Mouse (Mus musculus): ENCODE data around the gene Ptpre.
"Not testable (repeated sequence)": the region's sequence is repeated elsewhere in the genome, so short reads cannot be mapped to it uniquely, and the experiment has no call there.

The Ptpre gene

DNA sequence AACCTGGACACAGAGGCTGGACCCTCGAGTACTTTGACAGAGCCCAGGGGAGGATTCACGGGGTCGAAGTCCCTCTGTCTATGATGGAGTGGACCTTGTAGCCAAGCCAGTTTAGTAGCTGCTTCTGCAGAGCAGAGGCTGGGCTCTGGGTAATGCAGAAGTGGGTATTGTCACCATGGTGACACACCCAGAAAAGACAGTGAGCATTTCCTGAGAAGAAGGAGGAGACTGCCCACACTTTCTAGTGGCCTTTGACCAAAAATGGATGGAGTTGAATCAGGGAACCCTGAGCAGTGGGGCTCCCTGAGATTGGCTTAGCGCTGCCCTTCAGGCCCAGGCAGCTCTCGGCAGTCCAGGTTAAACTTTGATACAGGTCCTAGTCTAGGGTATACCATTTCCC, 112.8 kb downstream of the Ptpre start:
- DNase-seq: no peak

GRCm38 (mm10) chr7:135651831-135652511, 114.7 kb downstream of the Ptpre start:
- peak; percentile 44 for DNase-seq

DNA sequence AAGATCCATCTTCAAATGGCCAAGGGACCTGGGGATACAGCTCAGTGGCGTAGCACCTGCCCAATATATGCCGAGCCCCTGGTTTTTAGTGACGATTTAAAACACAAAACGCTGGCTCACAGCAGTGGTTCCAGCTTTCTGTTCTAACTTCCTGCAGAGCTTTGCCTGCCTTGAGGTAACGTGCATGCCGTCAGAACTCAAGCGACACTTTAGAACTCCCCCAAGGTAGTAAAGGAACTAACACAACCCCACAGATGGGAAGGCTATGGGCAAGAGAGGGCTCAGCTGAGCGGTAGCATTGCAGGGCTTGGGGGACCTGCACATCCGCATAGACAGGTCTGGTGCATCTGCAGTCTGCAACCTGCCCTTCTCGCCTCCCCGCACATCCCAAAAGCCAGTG, 115.5 kb downstream of the Ptpre start:
- DNase-seq: no peak

DNA sequence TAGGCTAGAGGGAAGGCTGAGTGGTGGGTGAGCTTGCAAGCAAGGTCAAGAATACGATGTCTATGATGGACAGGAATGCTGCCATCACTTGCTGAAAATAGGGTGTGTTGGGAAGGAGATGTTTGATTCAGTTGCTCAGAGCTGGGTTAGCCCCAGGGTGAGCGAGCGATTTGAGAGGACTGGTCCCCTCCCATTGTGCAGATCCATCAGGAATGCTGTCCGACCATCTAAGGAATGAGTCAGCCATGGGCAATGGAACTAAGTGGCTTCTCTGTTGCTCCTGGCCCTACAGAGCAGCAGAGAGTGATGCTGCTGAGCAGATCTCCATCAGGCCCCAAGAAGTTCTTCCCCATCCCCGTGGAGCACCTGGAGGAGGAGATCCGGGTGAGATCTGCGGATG, 116.3 kb downstream of the Ptpre start:
- DNase-seq: no peak

DNA sequence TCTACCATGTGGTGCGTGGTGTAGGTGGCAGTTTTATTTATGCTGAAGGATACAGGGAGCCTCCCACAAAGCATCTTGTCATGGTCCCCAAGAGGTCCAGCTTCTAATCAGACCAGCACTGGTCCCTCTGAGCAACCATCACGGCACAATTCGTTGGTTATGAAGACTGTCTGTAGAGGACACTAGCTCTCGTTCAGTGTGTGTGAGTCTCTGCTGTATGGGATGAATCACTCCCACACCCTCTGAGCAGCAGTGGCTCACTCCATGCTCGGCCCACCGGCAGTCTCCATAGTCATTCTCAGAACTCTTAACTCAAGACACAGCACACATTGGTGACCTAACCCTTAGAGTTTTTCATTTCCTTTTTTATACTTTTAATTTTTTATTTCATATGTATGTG, 117.0 kb downstream of the Ptpre start:
- DNase-seq: no peak

DNA sequence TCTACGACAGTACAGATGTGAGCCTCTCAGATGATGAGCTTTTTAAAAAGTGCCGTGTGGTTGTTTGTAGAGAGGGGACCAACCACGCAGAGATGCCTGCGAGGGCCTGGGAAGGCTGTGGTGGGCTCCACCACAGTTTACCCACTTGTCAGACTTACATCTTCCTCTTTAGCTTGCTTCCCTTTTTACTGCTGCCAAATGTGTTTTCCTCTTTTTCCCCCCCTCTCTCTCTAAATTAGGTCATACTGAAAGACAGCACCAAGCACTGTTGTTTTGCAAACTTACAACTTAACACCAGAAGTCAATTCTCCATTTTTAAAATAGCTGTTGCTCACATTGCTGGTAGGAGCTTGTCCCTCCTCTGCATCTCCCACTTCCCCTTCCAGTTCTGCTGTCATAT, 117.8 kb downstream of the Ptpre start:
- no peak for DNase-seq

DNA sequence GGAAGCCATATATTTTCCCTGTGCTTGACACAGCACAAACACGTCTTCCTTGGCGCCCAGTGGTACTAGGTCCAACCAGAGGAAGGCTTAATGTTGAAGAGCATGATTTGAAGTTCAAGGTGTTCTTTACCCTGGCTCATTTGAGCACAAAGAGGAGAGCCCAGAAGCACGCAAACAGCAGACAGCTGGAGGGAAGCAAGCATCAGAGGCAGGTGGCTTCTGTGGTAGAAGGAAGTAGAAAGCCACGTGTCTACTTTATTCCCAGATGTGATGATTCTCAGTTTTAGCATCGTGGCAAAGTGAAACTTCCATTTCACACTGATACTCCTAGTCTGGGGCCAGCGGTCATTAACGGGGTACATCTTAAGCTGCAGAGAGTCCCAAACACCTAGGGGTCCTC, 120.9 kb downstream of the Ptpre start:
- no peak for DNase-seq

- no peak for DNase-seq
Measured at GRCm38 (mm10) chr7:135659314-135659935, 122.1 kb downstream of the Ptpre start.

GRCm38 (mm10) chr7:135660314-135660713, 123.0 kb downstream of the Ptpre start:
- no peak for DNase-seq

- DNase-seq: no peak
Measured at GRCm38 (mm10) chr7:135664211-135664610, 126.9 kb downstream of the Ptpre start.

DNA sequence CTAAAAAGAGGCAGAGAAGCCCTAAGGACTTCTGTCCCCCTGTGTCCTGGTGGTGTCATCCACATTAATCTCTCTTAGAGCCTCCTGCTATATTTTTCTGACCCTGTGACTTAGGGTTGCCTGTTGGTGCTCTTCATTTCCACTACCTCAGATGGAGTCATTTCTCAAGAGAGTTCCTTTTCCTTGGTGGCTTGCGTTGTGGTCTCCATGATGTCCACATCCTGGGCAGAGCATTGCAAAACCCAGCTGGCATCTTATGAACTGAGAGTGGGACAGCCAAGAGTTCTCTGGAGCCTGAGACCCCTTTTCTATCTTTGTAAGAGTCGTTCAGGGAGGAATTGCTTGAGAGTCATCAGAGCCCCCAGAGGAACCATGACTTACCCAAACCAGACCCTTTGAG, 129.0 kb downstream of the Ptpre start:
- no peak for DNase-seq

DNA sequence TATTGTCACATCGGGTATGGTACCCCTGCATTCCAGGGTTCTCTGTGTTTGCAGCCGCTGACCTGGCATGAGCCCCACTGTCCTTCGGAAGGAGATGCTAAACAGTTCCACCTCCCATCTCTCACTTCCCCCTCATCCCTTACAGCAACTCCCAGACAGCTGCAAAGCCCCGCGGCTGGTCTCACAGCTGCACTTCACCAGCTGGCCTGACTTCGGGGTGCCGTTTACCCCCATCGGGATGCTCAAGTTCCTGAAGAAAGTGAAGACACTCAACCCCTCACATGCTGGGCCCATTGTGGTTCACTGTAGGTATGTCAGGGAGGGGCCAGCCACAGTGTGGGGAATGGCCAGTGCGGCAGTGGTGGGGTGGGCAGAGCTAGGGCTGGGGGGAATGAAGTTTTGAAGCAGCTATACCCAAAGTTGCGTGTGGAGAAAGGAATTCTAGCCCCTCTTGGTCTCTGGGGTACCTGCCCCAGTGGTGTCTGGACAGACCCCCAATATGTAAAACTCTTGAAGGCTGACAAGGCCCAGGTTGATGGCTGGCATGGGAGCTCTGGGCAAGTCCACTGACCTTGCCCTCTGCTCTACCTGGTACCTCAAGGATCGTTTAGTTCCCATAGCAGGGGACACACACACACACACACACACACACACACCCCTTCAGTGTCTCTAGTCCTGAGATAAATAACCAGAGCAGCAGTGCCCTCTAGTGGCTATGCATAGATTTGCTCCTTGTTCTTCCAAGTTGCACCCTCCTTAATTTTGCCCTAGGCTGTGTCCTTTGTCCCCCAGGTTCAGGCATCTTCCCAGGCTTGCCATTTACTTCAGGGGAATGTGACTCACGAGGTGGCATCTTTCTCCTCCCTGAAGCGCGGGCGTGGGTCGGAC, 131.8 kb downstream of the Ptpre start:
- peak; percentile 69 for DNase-seq

DNA sequence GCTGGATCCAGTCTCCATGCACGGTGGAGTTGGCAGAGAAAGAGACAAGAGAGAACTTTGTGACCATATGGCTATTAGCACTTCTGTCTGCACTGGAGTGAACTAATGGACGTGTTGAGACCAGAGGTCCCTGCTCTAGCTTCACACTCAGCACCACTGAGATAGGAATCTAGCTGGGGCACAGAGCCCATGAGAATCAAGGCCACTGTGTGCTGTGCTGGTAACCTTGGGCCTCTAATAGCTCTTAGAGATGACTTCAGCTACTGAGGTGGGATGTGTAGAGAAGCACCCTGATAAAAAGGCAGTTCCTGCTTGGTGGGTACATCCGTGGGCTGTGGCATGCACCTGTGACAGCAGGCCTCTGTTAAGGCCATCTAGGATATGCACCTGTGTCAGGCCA, 136.3 kb downstream of the Ptpre start:
- DNase-seq: no peak

- DNase-seq: no peak
Measured at GRCm38 (mm10) chr7:135676722-135677121, 139.4 kb downstream of the Ptpre start.

DNA sequence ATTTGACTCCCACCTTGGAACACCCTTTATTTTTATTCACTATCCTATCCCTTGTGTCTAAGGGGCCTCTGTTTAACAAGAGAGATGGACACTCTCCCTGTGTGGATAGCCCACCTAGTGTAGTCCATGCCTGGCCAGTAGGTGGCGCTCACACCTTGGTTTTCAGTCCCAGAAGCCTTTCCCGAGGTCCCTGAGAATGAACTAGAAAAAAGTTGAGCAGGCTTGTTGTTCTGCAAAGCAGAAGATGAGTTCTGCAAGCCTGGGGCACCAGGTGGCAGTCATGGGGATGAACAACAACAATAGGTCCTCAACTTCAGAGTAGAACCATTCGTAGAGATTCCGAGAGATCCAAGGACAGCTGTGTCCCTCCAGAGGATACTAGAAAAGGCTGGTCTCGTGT, 143.1 kb downstream of the Ptpre start:
- DNase-seq: peak; percentile 80

DNA sequence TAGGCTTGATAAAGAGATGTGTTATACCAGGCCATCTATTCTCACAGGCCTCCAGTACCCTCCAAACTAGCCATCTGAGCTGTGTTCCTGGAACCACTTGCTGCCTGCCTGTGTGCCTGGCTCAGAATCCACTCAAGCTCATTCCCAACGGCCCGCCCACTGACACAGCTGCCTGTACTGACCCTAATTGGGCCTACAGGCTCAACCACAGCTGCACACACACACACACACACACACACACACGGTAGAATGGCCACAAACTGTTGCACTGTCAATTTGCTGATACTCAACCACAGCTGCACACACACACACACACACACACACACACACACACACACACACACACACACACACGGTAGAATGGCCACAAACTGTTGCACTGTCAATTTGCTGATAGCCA, 146.8 kb downstream of the Ptpre start:
- not testable (repeated sequence) for DNase-seq

DNA sequence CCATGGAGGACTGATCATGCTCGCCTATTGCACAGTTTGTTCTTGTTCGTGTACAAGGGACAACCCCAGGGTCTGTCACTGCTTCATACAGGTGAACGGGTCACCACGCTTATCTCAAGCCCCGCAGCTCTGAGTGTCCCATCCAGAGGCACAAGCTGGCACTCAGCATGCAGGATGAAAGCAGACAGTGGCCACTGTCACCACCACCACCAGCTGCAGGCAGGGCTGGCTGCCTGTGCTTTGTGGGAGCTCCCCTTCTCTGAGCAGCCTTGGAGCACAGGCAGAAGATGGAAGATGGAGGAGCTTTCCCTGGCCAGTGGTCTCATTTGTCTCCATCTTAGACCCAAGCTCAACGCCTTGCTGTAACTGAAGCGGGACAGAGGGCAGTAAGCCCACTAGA, 147.7 kb downstream of the Ptpre start:
- no peak for DNase-seq

- no peak for DNase-seq
Measured at GRCm38 (mm10) chr7:135689396-135689795, 152.1 kb downstream of the Ptpre start.

DNA sequence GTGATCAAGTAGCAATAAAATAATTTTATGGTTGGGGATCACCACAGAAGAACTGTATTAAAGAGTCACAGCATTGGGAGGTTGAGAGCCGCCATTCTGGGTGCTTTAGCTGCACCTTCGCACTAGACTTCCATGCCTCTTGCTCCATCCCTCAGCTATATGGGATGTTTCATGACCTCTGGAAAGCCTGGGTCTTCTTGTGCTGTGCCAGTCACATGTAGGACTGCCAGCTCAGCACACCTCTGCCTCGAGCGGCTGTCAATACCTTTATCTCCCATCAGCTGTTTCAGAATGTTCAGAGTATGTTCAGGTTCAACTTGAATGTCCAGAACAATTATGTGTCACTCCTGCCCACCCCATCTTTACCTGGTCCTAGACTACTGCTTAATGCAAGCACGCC, 154.7 kb downstream of the Ptpre start:
- DNase-seq: no peak

DNA sequence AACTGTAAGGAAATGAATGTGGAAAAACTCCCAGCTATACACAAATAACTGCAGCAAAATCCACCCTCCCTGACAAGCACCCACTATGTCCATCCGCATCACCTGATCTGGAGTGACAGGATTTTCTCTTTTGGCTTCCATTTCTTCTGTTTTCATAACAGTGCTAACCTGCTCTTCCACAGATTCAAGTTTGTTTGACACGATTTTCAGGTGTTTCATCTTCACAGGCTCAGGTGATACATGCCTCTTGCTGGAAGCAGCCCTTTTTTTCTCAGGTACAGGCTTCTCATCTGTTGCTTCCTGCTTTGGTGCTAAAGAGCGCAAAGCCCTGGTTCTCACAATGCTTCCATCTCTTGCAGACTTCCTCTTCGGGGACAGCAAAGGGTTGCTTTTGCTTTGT, 156.8 kb downstream of the Ptpre start:
- no peak for DNase-seq

GRCm38 (mm10) chr7:135694796-135695195, 157.5 kb downstream of the Ptpre start:
- no peak for DNase-seq

GRCm38 (mm10) chr7:135696127-135696526, 158.8 kb downstream of the Ptpre start:
- DNase-seq: no peak

DNA sequence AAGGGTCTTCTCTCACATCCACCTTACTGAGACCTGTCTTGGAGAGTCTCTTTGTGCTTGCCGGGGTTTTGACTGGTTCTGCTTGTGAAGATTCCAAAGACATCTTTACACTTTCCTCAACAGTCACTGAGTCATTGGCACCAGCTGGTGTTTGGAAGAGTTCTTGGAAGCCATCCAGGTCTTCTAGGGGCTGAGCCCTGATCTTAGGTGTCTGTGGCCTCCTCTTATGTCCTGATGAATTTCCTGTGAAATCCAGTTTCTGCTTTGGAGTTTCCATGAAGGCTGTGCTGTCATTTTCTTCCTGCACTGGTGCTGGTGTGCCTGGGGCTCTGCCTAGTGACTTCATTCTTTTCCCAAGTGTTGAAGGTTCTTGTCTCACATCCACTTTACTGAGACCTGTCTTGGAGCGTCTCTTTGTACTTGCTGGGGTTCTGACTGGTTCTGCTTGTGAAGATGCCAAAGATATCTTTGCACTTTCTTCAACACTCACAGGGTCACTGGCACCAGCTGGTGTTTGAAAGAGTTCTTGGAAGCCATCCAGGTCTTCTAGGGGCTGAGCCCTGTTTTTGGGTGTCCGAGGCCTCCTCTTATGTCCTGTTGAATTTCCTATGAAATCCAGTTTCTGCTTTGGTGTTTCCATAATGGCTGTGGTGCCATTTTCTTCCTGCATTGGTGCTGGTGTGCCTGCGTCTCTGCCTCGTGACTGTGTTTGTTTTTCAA, 159.9 kb downstream of the Ptpre start:
- DNase-seq: peak; percentile 24
